Mouse (Mus musculus): ENCODE data around the gene Ubn2. TPM values are rescaled to one million over a fixed set of nuclear protein-coding genes. Genes with fewer than 3 reads are reported as not detected.

The Ubn2 gene
- polyA plus RNA-seq, 1 experiment = 37.1 TPM

GRCm38 (mm10) chr6:38492550-38492949 is 58.8 kb downstream of the Ubn2 start:
- peak; percentile 46 for DNase-seq (ENCODE audit: low read depth)
- peak; percentile 69 for TF ChIP-seq CTCF (IDR thresholded peaks at IDR 0.05; ENCODE audit: borderline replicate concordance, extremely low read depth, insufficient read depth, insufficient read length)
- no peak for TF ChIP-seq POLR2A (IDR thresholded peaks at IDR 0.05; ENCODE audit: borderline replicate concordance, extremely low read depth, insufficient read depth, insufficient read length, poor library complexity, severe bottlenecking)

- TF ChIP-seq POLR2A (IDR thresholded peaks at IDR 0.05; ENCODE audit: borderline replicate concordance, extremely low read depth, insufficient read depth, insufficient read length, poor library complexity, severe bottlenecking) (no peak), CTCF (IDR thresholded peaks at IDR 0.05; ENCODE audit: borderline replicate concordance, extremely low read depth, insufficient read depth, insufficient read length) (no peak)
- DNase-seq (ENCODE audit: low read depth) = peak; percentile 29
Measured at GRCm38 (mm10) chr6:38495641-38496040, 61.9 kb downstream of the Ubn2 start.

- DNase-seq (ENCODE audit: low read depth) = no peak
- TF ChIP-seq POLR2A (IDR thresholded peaks at IDR 0.05; ENCODE audit: borderline replicate concordance, extremely low read depth, insufficient read depth, insufficient read length, poor library complexity, severe bottlenecking) (no peak), CTCF (IDR thresholded peaks at IDR 0.05; ENCODE audit: borderline replicate concordance, extremely low read depth, insufficient read depth, insufficient read length) (no peak)
Measured at GRCm38 (mm10) chr6:38512096-38512495, 78.3 kb downstream of the Ubn2 start.

GRCm38 (mm10) chr6:38512830-38513229 is 79.1 kb downstream of the Ubn2 start:
- TF ChIP-seq POLR2A (IDR thresholded peaks at IDR 0.05; ENCODE audit: borderline replicate concordance, extremely low read depth, insufficient read depth, insufficient read length, poor library complexity, severe bottlenecking) (no peak), CTCF (IDR thresholded peaks at IDR 0.05; ENCODE audit: borderline replicate concordance, extremely low read depth, insufficient read depth, insufficient read length) (no peak)
- DNase-seq (ENCODE audit: low read depth) = no peak

- no peak for DNase-seq (ENCODE audit: low read depth)
- TF ChIP-seq POLR2A (IDR thresholded peaks at IDR 0.05; ENCODE audit: borderline replicate concordance, extremely low read depth, insufficient read depth, insufficient read length, poor library complexity, severe bottlenecking) (no peak), CTCF (IDR thresholded peaks at IDR 0.05; ENCODE audit: borderline replicate concordance, extremely low read depth, insufficient read depth, insufficient read length) (no peak)
Measured at GRCm38 (mm10) chr6:38515201-38515600, 81.5 kb downstream of the Ubn2 start.

GRCm38 (mm10) chr6:38523851-38524250 is 90.1 kb downstream of the Ubn2 start:
- TF ChIP-seq CTCF (IDR thresholded peaks at IDR 0.05; ENCODE audit: borderline replicate concordance, extremely low read depth, insufficient read depth, insufficient read length) (no peak), POLR2A (IDR thresholded peaks at IDR 0.05; ENCODE audit: borderline replicate concordance, extremely low read depth, insufficient read depth, insufficient read length, poor library complexity, severe bottlenecking) (no peak)
- no peak for DNase-seq (ENCODE audit: low read depth)

- TF ChIP-seq CTCF (IDR thresholded peaks at IDR 0.05; ENCODE audit: borderline replicate concordance, extremely low read depth, insufficient read depth, insufficient read length) (peak; percentile 41; the same call in 1 of the 2 replicates), POLR2A (IDR thresholded peaks at IDR 0.05; ENCODE audit: borderline replicate concordance, extremely low read depth, insufficient read depth, insufficient read length, poor library complexity, severe bottlenecking) (no peak)
- DNase-seq (ENCODE audit: low read depth) = peak; percentile 47
Measured at GRCm38 (mm10) chr6:38531211-38531820, 97.6 kb downstream of the Ubn2 start.

- DNase-seq (ENCODE audit: low read depth) = no peak
- no peak for TF ChIP-seq POLR2A (IDR thresholded peaks at IDR 0.05; ENCODE audit: borderline replicate concordance, extremely low read depth, insufficient read depth, insufficient read length, poor library complexity, severe bottlenecking)
- TF ChIP-seq CTCF (IDR thresholded peaks at IDR 0.05; ENCODE audit: borderline replicate concordance, extremely low read depth, insufficient read depth, insufficient read length) = no peak
Measured at GRCm38 (mm10) chr6:38532500-38533420, 99.0 kb downstream of the Ubn2 start.

- peak; percentile 100 for DNase-seq (ENCODE audit: low read depth)
- TF ChIP-seq POLR2A (IDR thresholded peaks at IDR 0.05; ENCODE audit: borderline replicate concordance, extremely low read depth, insufficient read depth, insufficient read length, poor library complexity, severe bottlenecking) (peak; percentile 28; the same call in 1 of the 2 replicates), CTCF (IDR thresholded peaks at IDR 0.05; ENCODE audit: borderline replicate concordance, extremely low read depth, insufficient read depth, insufficient read length) (peak; percentile 31; the same call in 1 of the 2 replicates)
Measured at GRCm38 (mm10) chr6:38533428-38534405, 100.0 kb downstream of the Ubn2 start, which contains the start of gene Fmc1. Gene Fmc1, plus strand, starts transcription at chr6:38533502.

GRCm38 (mm10) chr6:38534640-38535365 is 101.1 kb downstream of the Ubn2 start:
- DNase-seq (ENCODE audit: low read depth) = peak; percentile 96
- TF ChIP-seq POLR2A (IDR thresholded peaks at IDR 0.05; ENCODE audit: borderline replicate concordance, extremely low read depth, insufficient read depth, insufficient read length, poor library complexity, severe bottlenecking) = peak; percentile 51; the same call in 1 of the 2 replicates
- TF ChIP-seq CTCF (IDR thresholded peaks at IDR 0.05; ENCODE audit: borderline replicate concordance, extremely low read depth, insufficient read depth, insufficient read length) = peak; percentile 94

Data from brain, embryonic 14.5 days (tissue).